In genomic region chr7:70368751-70369060, GRCm38 (mm10) we compare ENCODE assay signal across 10 mouse cellular contexts. TPM values are rescaled to one million over a fixed set of nuclear protein-coding genes. Genes with fewer than 3 reads are reported as not detected.
DNase-seq lines count a peak whose midpoint lies in the region; ATAC-seq and TF ChIP-seq lines count a peak whose summit lies in the region.
"Had no signal": no experiment of that assay in that cellular context is flagged by ENCODE, and none has a peak within 500 bp of the region (broad histone marks: within the 10 kb centered on the region; RNA-seq: fewer than 3 reads in every experiment).

No protein-coding gene starts in this region.

- 33% methylated on average over 4 of the region's 4 CpGs for WGBS in lung, embryonic 15.5 days
- 12% methylated on average over 4 of the region's 4 CpGs for WGBS in forebrain, postnatal 0 days
- 29% methylated on average over 4 of the region's 4 CpGs for WGBS in limb, embryonic 13.5 days
- 34% methylated on average over 4 of the region's 4 CpGs for WGBS in stomach, embryonic 14.5 days

- H3K27me3 ChIP-seq in lung, embryonic 15.5 days = no peaks in the 10 kb centered on the region
- peaks cover 70% of the 10 kb centered on the region for H3K27me3 ChIP-seq in forebrain, postnatal 0 days (ENCODE audit: insufficient read depth, low read length)
- H3K27me3 ChIP-seq in limb, embryonic 13.5 days = peaks cover 57% of the 10 kb centered on the region
- no peaks in the 10 kb centered on the region for H3K27me3 ChIP-seq in stomach, embryonic 14.5 days (ENCODE audit: control insufficient read depth, insufficient read depth, low read length)
- H3K27me3 ChIP-seq: Patski had no signal

- H3K9me3 ChIP-seq in lung, embryonic 15.5 days = no peaks in the 10 kb centered on the region
- no peaks in the 10 kb centered on the region for H3K9me3 ChIP-seq in forebrain, postnatal 0 days (ENCODE audit: low read length)
- H3K9me3 ChIP-seq in limb, embryonic 13.5 days = no peaks in the 10 kb centered on the region
- H3K9me3 ChIP-seq in stomach, embryonic 14.5 days (ENCODE audit: control insufficient read depth, low read depth, low read length) = no peaks in the 10 kb centered on the region

- H3K9ac ChIP-seq in lung, embryonic 15.5 days = peak overlapping the region; percentile 54
- 0 out of 2 replicates have a peak overlapping the region, but pooled peaks have one; percentile 44 for H3K9ac ChIP-seq in forebrain, postnatal 0 days
- H3K9ac ChIP-seq in limb, embryonic 13.5 days = no peak overlapping the region
- H3K9ac ChIP-seq in stomach, embryonic 14.5 days (replicated peaks; ENCODE audit: low read depth, low read length) = peak overlapping the region; percentile 56

- H3K4me1 ChIP-seq in lung, embryonic 15.5 days = peaks cover 24% of the 10 kb centered on the region
- no peaks in the 10 kb centered on the region for H3K4me1 ChIP-seq in forebrain, postnatal 0 days (ENCODE audit: insufficient read depth)
- H3K4me1 ChIP-seq in limb, embryonic 13.5 days = peaks cover 33% of the 10 kb centered on the region
- peaks cover 6% of the 10 kb centered on the region; the same call in 1 of the 2 replicates for H3K4me1 ChIP-seq in stomach, embryonic 14.5 days (ENCODE audit: control insufficient read depth, insufficient read depth, low read length)

- DNase-seq in lung, postnatal 14 days = no peak
- peak; percentile 8 for DNase-seq in forebrain, postnatal 0 days
- DNase-seq in thymus, postnatal 25 days = no peak

- no peaks in the 10 kb centered on the region for H3K36me3 ChIP-seq in lung, embryonic 15.5 days
- H3K36me3 ChIP-seq in forebrain, postnatal 0 days (ENCODE audit: insufficient read depth) = no peaks in the 10 kb centered on the region
- H3K36me3 ChIP-seq in limb, embryonic 13.5 days = no peaks in the 10 kb centered on the region
- H3K36me3 ChIP-seq in stomach, embryonic 14.5 days (ENCODE audit: control insufficient read depth, insufficient read depth, low read length) = no peaks in the 10 kb centered on the region

- peak overlapping the region; percentile 59 for H3K4me3 ChIP-seq in lung, embryonic 15.5 days
- peak overlapping the region; percentile 27; the same call in 1 of the 2 replicates for H3K4me3 ChIP-seq in forebrain, postnatal 0 days (ENCODE audit: low read depth, low read length)
- peak overlapping the region; percentile 46 for H3K4me3 ChIP-seq in limb, embryonic 13.5 days
- H3K4me3 ChIP-seq in stomach, embryonic 14.5 days (ENCODE audit: low read depth, low read length) = peak overlapping the region; percentile 45

- peak overlapping the region; percentile 97 for H3K27ac ChIP-seq in lung, embryonic 15.5 days
- H3K27ac ChIP-seq in forebrain, postnatal 0 days (ENCODE audit: low read depth, low read length) = peak overlapping the region; percentile 73; the same call in 1 of the 2 replicates
- no peak overlapping the region for H3K27ac ChIP-seq in limb, embryonic 13.5 days
- H3K27ac ChIP-seq in stomach, embryonic 14.5 days (ENCODE audit: low read length) = peak overlapping the region; percentile 86

- ATAC-seq in lung, embryonic 15.5 days (ENCODE audit: borderline replicate concordance, extremely low read depth, low FRiP score, low TSS enrichment) = no peak
- ATAC-seq in forebrain, postnatal 0 days = no peak
- ATAC-seq in limb, embryonic 13.5 days (ENCODE audit: low FRiP score, low read depth) = 0 out of 2 replicates have a peak, but pooled peaks have one; percentile 7
- ATAC-seq in stomach, embryonic 14.5 days (ENCODE audit: insufficient number of reproducible peaks, insufficient read depth, low FRiP score, low read depth) = no peak
- ATAC-seq in monocyte, adult 5-6 weeks (replicated peaks; ENCODE audit: insufficient number of reproducible peaks, low FRiP score, low TSS enrichment, poor library complexity, severe bottlenecking) = no peak
- ATAC-seq: Patski had no signal

- H3K4me2 ChIP-seq in lung, embryonic 15.5 days = peak overlapping the region; percentile 80
- H3K4me2 ChIP-seq in forebrain, postnatal 0 days (ENCODE audit: low read depth) = peak overlapping the region; percentile 41
- peak overlapping the region; percentile 74 for H3K4me2 ChIP-seq in limb, embryonic 13.5 days (replicated peaks)
- peak overlapping the region; percentile 82 for H3K4me2 ChIP-seq in stomach, embryonic 14.5 days (replicated peaks; ENCODE audit: low read depth, low read length)

- TF ChIP-seq CTCF in forebrain, postnatal 0 days (IDR thresholded peaks at IDR 0.05; ENCODE audit: low read depth) = no peak

RNA-seq across cellular contexts. Expression of gene Nr2f2, which starts 2.2 kb away (rescaled TPM):
- 107 and 108 TPM in 2 replicates for polyA plus RNA-seq in lung, embryonic 15.5 days (2015; fragmentation: Nextera tagmentation; extraction: Ambion mirVana)
- total RNA-seq in forebrain, postnatal 0 days (2014; rRNA removed) = 23.7 and 49.9 TPM in 2 replicates
- 46.4 and 92.8 TPM in 2 replicates for polyA plus RNA-seq in forebrain, postnatal 0 days (2015; fragmentation: Nextera tagmentation; extraction: Ambion mirVana)
- polyA plus RNA-seq in limb, embryonic 13.5 days (2015; fragmentation: Nextera tagmentation; extraction: Ambion mirVana) = 62.3 and 65.9 TPM in 2 replicates
- polyA plus RNA-seq in stomach, embryonic 14.5 days (2014; fragmentation: Nextera tagmentation; extraction: Ambion mirVana) = 106 and 111 TPM in 2 replicates
- total RNA-seq in monocyte, adult 5-6 weeks (2017) = not detected in 3 replicates
- total RNA-seq: granulocyte monocyte progenitor cell, adult 5-6 weeks; megakaryocyte-erythroid progenitor cell, adult 5-6 weeks had no signal
